Mouse (Mus musculus) ES-E14 (cell line): ENCODE data around the gene Caprin1.

Source experiments
- CHD2 ChIP-seq: IDR thresholded peaks from 2 replicates; pipeline ENCODE4 v1.6.1; 2014; ENCODE audit warnings: mild to moderate bottlenecking, low read depth, low read length, inconsistent platforms
- HCFC1 ChIP-seq: IDR thresholded peaks from 2 replicates; pipeline ENCODE4 v1.6.1; 2012; ENCODE audit warnings: low read length, inconsistent platforms, borderline replicate concordance; ENCODE audit not compliant: insufficient read depth
- MAFK ChIP-seq: IDR thresholded peaks from 2 replicates; pipeline ENCODE4 v1.6.1; 2014; ENCODE audit warnings: mild to moderate bottlenecking, low read depth, low read length, inconsistent platforms; ENCODE audit not compliant: insufficient read depth
- ZNF384 ChIP-seq: IDR thresholded peaks from 2 replicates; pipeline ENCODE4 v1.6.1; 2012; ENCODE audit warnings: low read depth, low read length, inconsistent platforms

GRCm38 (mm10) chr2:103746096-103746495 lies 51.4 kb downstream of the Caprin1 start:
- TF ChIP-seq ZNF384 (no peak), CHD2 (no peak), MAFK (no peak), HCFC1 (no peak)
